Mouse (Mus musculus): ENCODE data around the gene Spsb2. TPM values are rescaled to one million over a fixed set of nuclear protein-coding genes. Genes with fewer than 3 reads are reported as not detected.
A peak's percentile ranks its signal among the peaks of the same experiment; 100 is the strongest.

Spsb2 gene
- polyA plus RNA-seq, 1 experiment, result 33.7 TPM

DNA sequence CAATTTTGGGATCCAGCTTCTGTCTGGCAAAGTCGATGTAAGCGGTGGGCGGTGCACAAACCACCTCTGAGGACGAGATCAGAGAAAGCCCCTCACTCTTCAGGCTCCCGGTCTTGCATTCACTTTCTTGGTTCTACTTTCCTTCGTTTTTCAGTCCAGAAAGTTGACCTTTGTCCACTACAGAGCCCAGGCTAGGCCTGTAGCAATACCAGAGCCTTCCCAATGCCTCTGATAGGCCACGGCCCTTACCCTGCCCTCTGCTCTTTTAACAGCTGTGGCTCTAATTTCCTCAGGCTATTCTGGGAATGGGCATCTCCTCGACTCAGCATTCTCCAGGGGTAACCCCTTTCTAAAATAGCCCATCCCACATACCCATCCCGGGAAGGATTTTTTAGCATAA is 4.4 kb downstream of the Spsb2 start:
- no peaks in the 10 kb centered on the region for H3K27me3 ChIP-seq (replicated peaks; ENCODE audit: control insufficient read depth, insufficient read depth, low read length)
- WGBS, result 14% methylated on average over 9 of the region's 9 CpGs
- peak overlapping the region; percentile 49; the same call in 1 of the 2 replicates for H3K27ac ChIP-seq (ENCODE audit: insufficient read depth, low read depth, low read length)
- peaks cover 4% of the 10 kb centered on the region for H3K36me3 ChIP-seq (ENCODE audit: control insufficient read depth, insufficient read depth, low read length)
- DNase-seq, result peak; percentile 67
- peaks cover 20% of the 10 kb centered on the region for H3K4me1 ChIP-seq (ENCODE audit: control insufficient read depth, insufficient read depth, low read length)
- peak overlapping the region; percentile 84 for H3K4me3 ChIP-seq (ENCODE audit: insufficient read depth, low read depth, low read length)
- no peak for TF ChIP-seq CTCF (conservative IDR thresholded peaks at IDR 0.05; ENCODE audit: insufficient read depth, insufficient read length, low read depth, low read length)

DNA sequence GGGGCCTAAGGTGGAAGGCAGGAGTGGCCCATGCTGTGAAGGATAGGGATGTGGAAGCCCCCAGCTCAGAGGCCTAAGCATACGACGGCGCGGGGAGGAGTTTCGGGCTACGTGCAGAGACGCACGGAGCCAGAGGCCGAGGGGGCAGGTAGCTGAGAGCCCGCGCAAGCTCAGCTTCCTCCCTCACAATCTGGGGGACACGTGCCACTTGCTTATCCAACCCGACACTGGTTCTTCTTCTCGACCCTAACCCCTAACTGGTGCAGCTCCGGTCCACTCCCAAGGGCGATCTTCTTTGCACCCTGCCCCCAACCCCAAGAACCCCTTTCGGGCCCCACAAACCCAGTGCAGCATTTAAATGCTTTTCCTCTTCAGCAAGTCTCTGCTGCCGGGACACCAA is 5.0 kb downstream of the Spsb2 start:
- peak; percentile 73 for DNase-seq
- Histone ChIP-seq H3K36me3 (ENCODE audit: control insufficient read depth, insufficient read depth, low read length) (peaks cover 4% of the 10 kb centered on the region), H3K27me3 (replicated peaks; ENCODE audit: control insufficient read depth, insufficient read depth, low read length) (no peaks in the 10 kb centered on the region), H3K4me3 (ENCODE audit: insufficient read depth, low read depth, low read length) (peak overlapping the region; percentile 84), H3K27ac (ENCODE audit: insufficient read depth, low read depth, low read length) (peak overlapping the region; percentile 49), H3K4me1 (ENCODE audit: control insufficient read depth, insufficient read depth, low read length) (peaks cover 16% of the 10 kb centered on the region)
- TF ChIP-seq POLR2A (IDR thresholded peaks at IDR 0.05; ENCODE audit: low read depth, low read length) (no peak), CTCF (conservative IDR thresholded peaks at IDR 0.05; ENCODE audit: insufficient read depth, insufficient read length, low read depth, low read length) (no peak)
- 0% methylated on average over 18 of the region's 18 CpGs for WGBS

DNA sequence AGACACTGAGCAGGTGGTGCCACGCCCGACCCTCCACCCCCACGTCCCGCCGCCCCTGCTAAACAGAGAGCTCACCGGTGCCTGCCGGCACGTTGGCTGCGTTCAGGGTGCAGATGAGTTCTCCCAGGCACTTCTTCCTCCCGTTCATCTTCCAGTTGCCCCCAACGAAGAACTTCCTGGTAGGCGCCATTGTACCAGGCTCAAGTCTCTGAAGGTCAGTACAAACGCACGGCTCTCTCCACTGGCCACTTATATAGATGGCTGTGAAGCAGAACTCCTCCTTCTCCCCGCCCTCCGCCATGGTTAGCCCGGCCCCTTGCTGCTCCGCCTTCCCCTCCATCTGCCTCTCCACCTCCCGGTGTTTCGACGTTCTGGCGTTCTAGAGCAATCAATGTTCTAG is 5.5 kb downstream of the Spsb2 start, which contains the start of gene Tpi1:
Gene Tpi1 (minus strand): TSS at position 364 of the 400 bp plus-strand sequence.
- H3K4me3 ChIP-seq (ENCODE audit: insufficient read depth, low read depth, low read length), result peak within 1 kb of the TSS; percentile 84
- H3K36me3 ChIP-seq (ENCODE audit: control insufficient read depth, insufficient read depth, low read length), result peaks cover 4% of the 10 kb centered on the region
- peak; percentile 95 for DNase-seq
- H3K27me3 ChIP-seq (replicated peaks; ENCODE audit: control insufficient read depth, insufficient read depth, low read length), result no peaks in the 10 kb centered on the region
- H3K4me1 ChIP-seq (ENCODE audit: control insufficient read depth, insufficient read depth, low read length), result peaks cover 16% of the 10 kb centered on the region
- H3K27ac ChIP-seq (ENCODE audit: insufficient read depth, low read depth, low read length), result peak within 1 kb of the TSS; percentile 49
- TF ChIP-seq CTCF (conservative IDR thresholded peaks at IDR 0.05; ENCODE audit: insufficient read depth, insufficient read length, low read depth, low read length) (0 out of 2 replicates have a peak, but pooled peaks have one; percentile 1), POLR2A (IDR thresholded peaks at IDR 0.05; ENCODE audit: low read depth, low read length) (peak; percentile 97)
- WGBS, result 1% methylated on average over 22 of the region's 22 CpGs

DNA sequence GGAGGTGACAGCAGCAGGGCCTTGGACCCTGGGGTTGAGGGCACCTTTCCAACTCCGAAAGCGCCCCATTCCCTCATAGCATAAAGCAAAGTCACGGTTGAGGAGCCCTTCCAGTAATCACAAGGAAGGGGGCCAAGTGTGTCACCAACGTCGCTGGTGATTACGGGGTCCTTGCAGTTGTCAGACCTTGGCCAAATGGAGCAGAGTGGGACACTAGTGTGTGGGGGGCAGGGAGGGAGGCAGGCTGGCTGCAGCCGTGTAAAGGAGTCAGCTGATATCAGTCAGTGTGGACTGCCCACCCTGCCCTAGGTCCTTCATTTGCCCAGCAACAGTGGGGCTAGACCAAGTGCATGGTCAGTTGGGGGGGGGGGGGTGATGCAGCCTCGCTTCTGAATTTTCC is 6.0 kb downstream of the Spsb2 start:
- TF ChIP-seq CTCF (conservative IDR thresholded peaks at IDR 0.05; ENCODE audit: insufficient read depth, insufficient read length, low read depth, low read length) (no peak), POLR2A (IDR thresholded peaks at IDR 0.05; ENCODE audit: low read depth, low read length) (no peak)
- Histone ChIP-seq H3K36me3 (ENCODE audit: control insufficient read depth, insufficient read depth, low read length) (peaks cover 4% of the 10 kb centered on the region), H3K27me3 (replicated peaks; ENCODE audit: control insufficient read depth, insufficient read depth, low read length) (no peaks in the 10 kb centered on the region), H3K4me3 (ENCODE audit: insufficient read depth, low read depth, low read length) (peak overlapping the region; percentile 84), H3K4me1 (ENCODE audit: control insufficient read depth, insufficient read depth, low read length) (peaks cover 16% of the 10 kb centered on the region), H3K27ac (ENCODE audit: insufficient read depth, low read depth, low read length) (peak overlapping the region; percentile 32; the same call in 1 of the 2 replicates)
- 24% methylated on average over 8 of the region's 8 CpGs for WGBS
- DNase-seq, result no peak

DNA sequence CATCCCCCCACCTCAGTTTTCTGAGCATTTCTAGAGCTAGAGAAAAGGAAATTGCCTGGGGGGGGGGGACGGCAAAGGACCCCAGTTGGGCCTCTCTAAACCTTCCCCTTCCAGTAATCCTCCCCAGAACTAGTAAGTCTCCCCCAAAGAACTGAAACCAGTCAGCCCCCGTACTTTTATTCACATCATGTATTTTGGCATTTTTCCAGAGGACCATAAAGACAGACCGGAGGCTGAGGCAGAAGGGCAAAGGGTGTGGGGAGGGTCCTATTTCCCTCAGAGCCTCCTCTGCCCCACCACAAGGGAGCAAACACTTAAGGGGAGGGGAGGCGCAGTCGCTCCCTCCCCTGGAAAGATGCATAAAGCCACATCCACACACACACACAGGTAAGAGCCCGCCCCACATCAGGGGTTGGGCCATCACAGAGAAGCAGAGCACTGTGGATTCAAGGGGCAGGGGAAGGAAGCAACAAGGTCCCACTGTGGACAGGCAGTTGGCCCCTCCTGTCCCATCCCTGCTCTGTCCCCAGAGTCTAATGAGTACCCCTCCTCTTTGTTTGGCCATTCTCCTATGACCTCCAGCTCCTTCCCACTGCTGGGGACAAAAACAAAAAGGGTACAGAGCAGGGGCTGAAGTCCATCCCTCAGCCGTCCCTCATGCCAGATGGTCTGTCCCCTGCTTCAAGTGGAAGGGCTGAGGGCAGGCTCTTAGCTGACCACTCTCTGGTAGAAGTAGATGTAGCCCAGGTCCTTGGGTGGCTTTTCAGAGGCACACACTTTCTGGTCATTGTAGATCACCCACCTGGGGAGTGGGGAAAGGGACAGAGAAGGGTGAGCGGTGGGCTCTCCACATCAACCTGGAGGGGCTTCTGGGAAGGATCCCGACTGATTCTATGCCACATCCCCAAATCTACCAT is 6.7 kb downstream of the Spsb2 start:
- no peak for DNase-seq

DNA sequence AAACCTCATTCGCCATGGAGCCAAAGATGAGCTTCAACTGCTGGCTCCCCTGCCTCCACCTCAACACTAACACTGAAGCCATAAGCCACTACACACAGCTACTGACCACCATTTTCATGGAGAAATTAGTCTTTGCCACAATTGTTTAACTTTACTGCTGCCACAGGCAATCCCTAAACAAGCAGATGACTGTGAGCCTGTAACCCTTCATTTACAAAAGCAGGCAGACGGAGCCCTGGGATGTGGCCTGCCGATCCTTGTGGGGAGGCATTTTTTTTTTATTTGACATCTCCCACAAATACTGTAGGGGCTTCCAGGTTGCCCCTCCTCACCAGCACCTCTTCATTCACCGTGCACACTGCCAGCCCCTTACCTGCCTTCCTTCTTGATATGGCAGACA is 8.2 kb downstream of the Spsb2 start:
- DNase-seq, result no peak
- WGBS, result 92% methylated on average over 4 of the region's 4 CpGs
- Histone ChIP-seq H3K4me1 (ENCODE audit: control insufficient read depth, insufficient read depth, low read length) (peaks cover 12% of the 10 kb centered on the region), H3K27ac (ENCODE audit: insufficient read depth, low read depth, low read length) (no peak overlapping the region), H3K36me3 (ENCODE audit: control insufficient read depth, insufficient read depth, low read length) (peaks cover 8% of the 10 kb centered on the region), H3K4me3 (ENCODE audit: insufficient read depth, low read depth, low read length) (no peak overlapping the region), H3K27me3 (replicated peaks; ENCODE audit: control insufficient read depth, insufficient read depth, low read length) (no peaks in the 10 kb centered on the region)
- TF ChIP-seq POLR2A (IDR thresholded peaks at IDR 0.05; ENCODE audit: low read depth, low read length), result no peak
- no peak for TF ChIP-seq CTCF (conservative IDR thresholded peaks at IDR 0.05; ENCODE audit: insufficient read depth, insufficient read length, low read depth, low read length)

More for the DNA sequence above, 6.7 kb downstream of the Spsb2 start:
- peaks cover 4% of the 10 kb centered on the region for H3K36me3 ChIP-seq (ENCODE audit: control insufficient read depth, insufficient read depth, low read length)
- TF ChIP-seq CTCF (conservative IDR thresholded peaks at IDR 0.05; ENCODE audit: insufficient read depth, insufficient read length, low read depth, low read length) (no peak), POLR2A (IDR thresholded peaks at IDR 0.05; ENCODE audit: low read depth, low read length) (no peak)
- H3K4me3 ChIP-seq (ENCODE audit: insufficient read depth, low read depth, low read length), result no peak overlapping the region
- no peaks in the 10 kb centered on the region for H3K27me3 ChIP-seq (replicated peaks; ENCODE audit: control insufficient read depth, insufficient read depth, low read length)
- H3K27ac ChIP-seq (ENCODE audit: insufficient read depth, low read depth, low read length), result no peak overlapping the region
- H3K4me1 ChIP-seq (ENCODE audit: control insufficient read depth, insufficient read depth, low read length), result peaks cover 12% of the 10 kb centered on the region
- 65% methylated on average over 9 of the region's 9 CpGs for WGBS

DNA sequence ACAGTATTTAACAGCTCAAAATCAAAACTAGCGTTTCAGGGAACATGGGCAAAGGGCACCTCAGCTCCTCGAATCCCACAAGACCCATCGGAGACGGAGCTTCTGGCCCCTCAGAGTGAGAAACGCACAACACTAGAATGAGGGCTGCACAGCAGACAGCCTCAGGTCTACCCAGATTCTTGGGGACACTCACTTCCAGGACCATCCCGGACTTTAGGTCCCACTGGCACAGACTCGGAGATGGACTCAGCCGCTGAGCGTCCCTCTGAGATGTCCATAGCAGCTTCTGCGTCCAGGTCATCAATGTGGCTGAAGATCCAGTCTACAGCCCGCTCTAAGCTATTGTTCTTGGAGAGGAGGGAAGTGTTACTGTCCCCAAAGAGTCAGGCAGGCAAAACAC is 8.7 kb downstream of the Spsb2 start:
- H3K4me3 ChIP-seq (ENCODE audit: insufficient read depth, low read depth, low read length), result no peak overlapping the region
- H3K4me1 ChIP-seq (ENCODE audit: control insufficient read depth, insufficient read depth, low read length), result peaks cover 8% of the 10 kb centered on the region
- TF ChIP-seq CTCF (conservative IDR thresholded peaks at IDR 0.05; ENCODE audit: insufficient read depth, insufficient read length, low read depth, low read length) (no peak), POLR2A (IDR thresholded peaks at IDR 0.05; ENCODE audit: low read depth, low read length) (no peak)
- H3K27ac ChIP-seq (ENCODE audit: insufficient read depth, low read depth, low read length), result no peak overlapping the region
- 98% methylated on average over 11 of the region's 11 CpGs for WGBS
- DNase-seq, result no peak
- no peaks in the 10 kb centered on the region for H3K27me3 ChIP-seq (replicated peaks; ENCODE audit: control insufficient read depth, insufficient read depth, low read length)
- H3K36me3 ChIP-seq (ENCODE audit: control insufficient read depth, insufficient read depth, low read length), result peaks cover 4% of the 10 kb centered on the region

All from kidney, adult 2 months (tissue).